In the genomic region with DNA sequence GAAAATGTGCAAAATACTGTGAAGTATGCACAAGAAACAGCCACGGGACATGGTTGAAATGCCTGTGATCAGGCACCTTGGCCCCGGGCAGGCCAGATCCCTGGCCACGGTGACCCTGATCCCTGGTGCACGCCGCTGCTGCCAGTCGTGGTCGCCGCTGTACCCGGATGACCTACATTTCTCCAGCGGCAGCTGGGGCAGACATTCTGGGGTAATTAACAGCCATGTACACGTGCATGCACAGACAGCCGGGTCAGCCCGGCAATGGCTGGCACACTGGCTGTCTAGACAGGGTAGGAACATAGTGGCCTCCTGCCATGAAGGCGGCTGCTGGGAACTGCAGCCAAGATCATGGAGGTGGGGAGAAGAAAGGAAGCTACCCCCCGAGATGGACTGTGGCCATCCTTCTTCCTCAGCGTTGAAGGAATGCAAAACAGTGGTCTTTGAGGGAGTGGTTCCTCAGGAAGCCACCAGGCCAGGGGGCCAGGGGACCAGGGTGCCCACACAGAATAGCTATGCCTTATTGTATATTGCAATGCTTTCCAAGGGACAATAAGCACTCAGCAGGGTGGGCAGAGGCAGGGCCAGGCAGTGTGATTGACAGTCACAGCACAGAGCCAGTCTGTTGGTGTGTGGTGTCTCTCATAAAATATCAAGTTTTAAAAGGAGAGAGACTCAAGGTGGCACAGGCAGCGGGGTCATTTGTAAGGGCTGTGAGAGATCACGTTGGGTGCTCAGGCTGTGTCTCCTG, we compare ENCODE assay signal across 8 mouse cellular contexts.
DNase-seq lines count a peak whose midpoint lies in the region; ATAC-seq lines count a peak whose summit lies in the region.

No protein-coding gene starts in this region.

- ATAC-seq in limb, embryonic 13.5 days (ENCODE audit: low FRiP score, low read depth), result peak; percentile 46

- H3K27ac ChIP-seq in heart, embryonic 10.5 days, result no peak overlapping the region
- peak overlapping the region; percentile 58; the same call in 1 of the 2 replicates for H3K27ac ChIP-seq in limb, embryonic 13.5 days

- H3K4me2 ChIP-seq in limb, embryonic 13.5 days (replicated peaks), result no peak overlapping the region

- WGBS in heart, embryonic 10.5 days, result 83% methylated on average over 18 of the region's 18 CpGs
- 61% methylated on average over 18 of the region's 18 CpGs for WGBS in limb, embryonic 13.5 days

- H3K4me3 ChIP-seq in heart, embryonic 10.5 days, result no peak overlapping the region
- no peak overlapping the region for H3K4me3 ChIP-seq in limb, embryonic 13.5 days

- H3K9me3 ChIP-seq in heart, embryonic 10.5 days, result no peaks in the 10 kb centered on the region
- peaks cover 2% of the 10 kb centered on the region; the same call in 1 of the 2 replicates for H3K9me3 ChIP-seq in limb, embryonic 13.5 days

- peaks cover 20% of the 10 kb centered on the region; the same call in 1 of the 2 replicates for H3K27me3 ChIP-seq in heart, embryonic 10.5 days (ENCODE audit: insufficient read depth, poor library complexity, severe bottlenecking)
- no peaks in the 10 kb centered on the region for H3K27me3 ChIP-seq in limb, embryonic 13.5 days

- peak; percentile 94 for DNase-seq in heart, adult 11 months
- no peak for DNase-seq in heart, embryonic 10.5 days (ENCODE audit: low spot score)
- DNase-seq in cerebellum, adult 9-10 months, result peak; percentile 7
- DNase-seq in frontal cortex, postnatal 36 days (ENCODE audit: low spot score in 2 of 2), result peak; percentile 44 to 62
- peak; percentile 79 for DNase-seq in kidney, adult 11 months
- peak; percentile 22 for DNase-seq in right cerebral cortex, postnatal 25 days
- DNase-seq in urinary bladder, adult 18-20 months (ENCODE audit: low spot score in 2 of 2), result no peak

- H3K36me3 ChIP-seq in heart, embryonic 10.5 days, result no peaks in the 10 kb centered on the region
- H3K36me3 ChIP-seq in limb, embryonic 13.5 days, result no peaks in the 10 kb centered on the region

- no peak overlapping the region; the same call in 1 of the 2 replicates for H3K9ac ChIP-seq in limb, embryonic 13.5 days

- H3K4me1 ChIP-seq in heart, embryonic 10.5 days, result peaks cover 7% of the 10 kb centered on the region
- peaks cover 22% of the 10 kb centered on the region for H3K4me1 ChIP-seq in limb, embryonic 13.5 days

Comparison
In these comparisons a context has a peak if more than half of its experiments do, and no peak if none do; other contexts are left out.
1. DNase-seq: peak in heart, adult 11 months (single experiment), cerebellum, adult 9-10 months (single experiment), frontal cortex, postnatal 36 days (2 of 2), kidney, adult 11 months (single experiment) and right cerebral cortex, postnatal 25 days (single experiment); none in heart, embryonic 10.5 days (single experiment) and urinary bladder, adult 18-20 months (0 of 2).